Mouse (Mus musculus) liver (tissue): ENCODE results near the gene Fanca.
A peak's percentile ranks its signal among the peaks of the same experiment; 100 is the strongest.
"Not testable (repeated sequence)": the region's sequence is repeated elsewhere in the genome, so short reads cannot be mapped to it uniquely, and the experiment has no call there.

Source experiments
- DNase-seq: peaks from one replicate; pipeline ENCODE4 v3.0.0-alpha.2; 2020; ENCODE audit warnings: mixed read lengths

The Fanca gene

GRCm38 (mm10) chr8:123230326-123230725 lies 88.0 kb downstream of the Fanca start:
- DNase-seq: not testable (repeated sequence)

DNA sequence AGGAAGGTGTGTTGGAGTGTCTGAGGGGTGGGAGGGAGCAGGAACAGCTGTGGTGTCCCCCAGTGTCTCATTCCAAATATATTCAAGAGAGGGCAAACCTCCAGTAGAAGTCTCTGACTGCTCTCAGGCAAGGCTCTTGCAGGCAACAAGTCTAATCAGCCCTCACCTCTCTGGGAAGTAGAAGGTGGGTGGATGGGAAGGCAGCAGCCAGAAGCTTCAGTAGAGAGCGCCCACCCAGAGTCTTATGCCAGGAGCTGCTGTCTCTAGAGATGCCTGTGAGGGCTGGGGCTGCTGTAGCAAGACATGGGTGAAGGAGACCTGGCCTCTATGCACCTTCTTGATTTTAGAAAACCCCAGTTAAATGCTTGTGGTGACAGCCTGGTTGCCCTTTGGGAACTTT lies 90.0 kb downstream of the Fanca start:
- no peak for DNase-seq

- peak; percentile 92 for DNase-seq
Observed at GRCm38 (mm10) chr8:123224278-123225266, 93.8 kb downstream of the Fanca start, which contains the start of gene Cdk10. TSS of gene Cdk10 (plus strand) at chr8:123224842.

DNA sequence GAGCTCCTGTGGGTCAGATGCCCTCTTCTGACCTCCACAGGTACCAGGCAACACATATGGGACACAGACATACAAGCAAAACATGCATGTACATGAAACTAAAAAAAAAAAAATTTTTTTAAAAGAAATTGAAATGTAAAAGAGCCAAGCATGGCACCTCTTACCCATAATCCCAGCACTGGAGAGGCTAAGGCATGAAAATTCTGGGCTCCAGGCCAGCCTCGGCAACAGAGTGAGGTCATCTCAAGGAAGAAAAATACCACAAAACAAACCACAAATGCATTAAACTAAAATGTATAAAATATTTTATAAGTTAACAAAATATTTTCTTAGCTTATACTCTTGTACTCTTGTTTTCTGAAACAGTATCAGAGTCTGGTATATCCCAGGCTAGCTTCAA lies 97.5 kb downstream of the Fanca start:
- DNase-seq: no peak
